Mouse (Mus musculus) myocyte (in vitro differentiated cells): ENCODE results near the gene Camk2d.

Source experiments
- CEBPB ChIP-seq: IDR thresholded peaks from 2 replicates; pipeline ENCODE4 v1.6.1; 2011; ENCODE audit warnings: mild to moderate bottlenecking, moderate library complexity; ENCODE audit not compliant: poor library complexity, insufficient read depth, severe bottlenecking
- E2F4 ChIP-seq: IDR thresholded peaks from one replicate; pipeline ENCODE4 v1.6.1; 2011; ENCODE audit warnings: mild to moderate bottlenecking, control low read depth, moderate library complexity; ENCODE audit not compliant: insufficient read depth
- MAX ChIP-seq: IDR thresholded peaks from one replicate; pipeline ENCODE4 v1.6.1; 2011; ENCODE audit warnings: low read depth, mild to moderate bottlenecking, control low read depth
- MYOD1 ChIP-seq, 3 experiments: IDR thresholded peaks; one replicate each; pipeline ENCODE4 v1.6.1; 2011; ENCODE audit warnings: control low read depth in 2 of 3, low read depth in 2 of 3, mild to moderate bottlenecking in 2 of 3, moderate library complexity in 1 of 3; ENCODE audit not compliant: insufficient read length in 2 of 3, control insufficient read depth in 1 of 3
- MYOG ChIP-seq, 3 experiments: IDR thresholded peaks; one replicate each; pipeline ENCODE4 v1.6.1; 2011; ENCODE audit warnings: control low read depth in 2 of 3, low read depth in 2 of 3, mild to moderate bottlenecking in 2 of 3; ENCODE audit not compliant: insufficient read length in 2 of 3, control insufficient read depth in 1 of 3, insufficient read depth in 1 of 3
- POLR2A ChIP-seq: IDR thresholded peaks from one replicate; pipeline ENCODE4 v1.6.1; 2011; ENCODE audit warnings: low read depth, mild to moderate bottlenecking, control low read depth, moderate library complexity; ENCODE audit not compliant: insufficient read length
- POLR2AphosphoS2 ChIP-seq: IDR thresholded peaks from one replicate; pipeline ENCODE4 v1.6.1; 2011; ENCODE audit warnings: low read depth, control low read depth; ENCODE audit not compliant: insufficient read length
- REST ChIP-seq: IDR thresholded peaks from one replicate; pipeline ENCODE4 v1.6.1; 2011; ENCODE audit warnings: mild to moderate bottlenecking, control low read depth, moderate library complexity; ENCODE audit not compliant: insufficient read depth, insufficient read length
- TCF12 ChIP-seq: IDR thresholded peaks from one replicate; pipeline ENCODE4 v1.6.1; 2011; ENCODE audit warnings: mild to moderate bottlenecking, control low read depth; ENCODE audit not compliant: poor library complexity, insufficient read depth, severe bottlenecking
- TCF3 ChIP-seq: IDR thresholded peaks from one replicate; pipeline ENCODE4 v1.6.1; 2011; ENCODE audit warnings: low read depth, control low read depth; ENCODE audit not compliant: insufficient read length
- USF1 ChIP-seq: IDR thresholded peaks from one replicate; pipeline ENCODE4 v1.6.1; 2011; ENCODE audit warnings: low read depth, mild to moderate bottlenecking, control low read depth, moderate library complexity

DNA sequence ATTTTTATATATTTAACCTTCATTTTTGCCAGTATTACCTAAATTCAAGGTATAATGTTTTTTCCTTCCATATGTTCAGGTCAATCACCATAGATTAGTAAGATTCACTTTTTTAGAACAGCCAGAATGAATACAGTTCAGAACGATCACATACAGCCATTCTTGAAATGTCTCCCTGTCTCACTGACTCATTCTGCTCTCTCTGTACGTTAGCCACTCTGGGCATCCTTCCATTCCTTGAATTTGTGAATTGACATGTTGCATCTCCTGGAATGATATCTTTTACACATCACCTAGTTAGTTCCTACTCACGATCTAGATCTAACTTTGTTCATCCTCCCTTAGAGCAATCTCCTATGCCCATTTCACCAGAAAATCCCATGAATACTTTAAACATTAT, 10.0 kb upstream of the Camk2d start:
- TF ChIP-seq POLR2A (no peak), MYOD1 (IDR thresholded peaks at IDR 0.05; ENCODE audit: control insufficient read depth in 1 of 3, insufficient read length in 2 of 3, low read depth in 2 of 3) (no peak), TCF12 (no peak), REST (no peak), USF1 (no peak), POLR2AphosphoS2 (no peak), E2F4 (no peak), MAX (no peak), MYOG (IDR thresholded peaks at IDR 0.05; ENCODE audit: control insufficient read depth in 1 of 3, insufficient read depth in 1 of 3, insufficient read length in 2 of 3, low read depth in 2 of 3) (no peak), TCF3 (no peak), CEBPB (no peak)
